Mouse (Mus musculus): ENCODE data around the gene Glyr1.
A peak's percentile ranks its signal among the peaks of the same experiment; 100 is the strongest.

Glyr1 gene

GRCm38 (mm10) chr16:5049774-5050234 lies at the start of gene Glyr1, which contains the start of gene Ubn1:
Glyr1 (minus strand) TSS chr16:5049863.
Ubn1 (plus strand) TSS chr16:5050057.
- DNase-seq = peak; percentile 99 to 100

DNA sequence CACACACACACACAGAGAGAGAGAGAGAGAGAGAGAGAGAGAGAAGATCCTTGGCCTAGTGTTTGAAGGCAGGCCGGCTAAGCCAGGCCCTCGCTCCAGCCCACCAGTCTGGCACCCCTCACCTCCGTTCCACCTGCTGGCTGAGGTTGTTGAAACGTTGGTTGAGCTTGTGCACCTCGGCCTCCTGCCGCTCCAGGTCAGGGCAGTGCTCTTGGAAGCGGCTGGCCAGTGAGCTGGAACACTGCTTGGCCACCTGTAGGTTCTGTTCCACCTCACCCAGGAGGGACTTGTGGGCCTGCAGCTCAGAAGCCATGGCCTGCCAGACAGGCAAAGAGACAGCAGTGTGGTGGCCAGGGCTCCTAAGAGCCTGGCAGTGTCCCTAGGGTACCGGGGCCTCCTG lies 46.8 kb upstream of the Glyr1 start:
- DNase-seq = no peak

DNA sequence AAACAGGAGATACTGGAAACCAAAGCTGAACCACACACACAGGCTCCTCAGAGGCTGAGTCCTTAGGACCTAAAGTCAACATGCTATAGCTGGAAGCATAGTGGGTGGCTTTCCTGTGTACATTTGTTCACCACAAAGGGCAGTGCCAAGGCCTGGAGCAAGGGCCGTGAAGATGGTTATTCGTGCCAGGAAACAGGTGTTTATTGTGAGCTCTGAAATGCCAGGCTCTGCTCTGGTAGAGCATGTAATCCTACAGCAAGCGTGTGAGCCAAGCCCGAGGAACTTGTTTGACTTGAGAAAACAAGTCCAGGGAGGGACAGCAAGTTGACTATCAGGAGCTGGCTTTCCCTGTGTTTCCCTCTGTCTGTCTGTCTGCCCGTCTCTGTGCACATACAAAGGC lies 43.6 kb upstream of the Glyr1 start:
- peak in 1 of 2 experiments; percentile 12 for DNase-seq

GRCm38 (mm10) chr16:5089021-5089420 lies 39.4 kb upstream of the Glyr1 start:
- no peak for DNase-seq

DNA sequence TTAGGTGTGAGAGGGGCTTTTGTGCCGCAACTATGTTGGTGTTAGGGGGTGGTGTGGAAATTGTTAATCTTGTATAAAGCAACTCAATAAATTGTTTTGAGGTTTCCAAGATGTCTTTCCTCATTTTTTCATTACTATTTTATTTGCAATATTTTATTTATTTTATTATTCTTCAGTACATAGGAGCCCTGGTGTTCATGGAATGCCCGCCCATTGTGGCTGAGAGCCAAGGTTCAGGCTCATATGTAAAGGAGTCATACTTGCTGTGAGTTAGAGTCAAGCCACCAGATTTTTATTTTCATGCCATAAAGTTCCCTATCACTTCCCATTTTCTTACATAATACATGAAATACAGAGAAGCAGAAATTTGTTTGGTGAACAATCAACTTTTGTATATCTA lies 36.5 kb upstream of the Glyr1 start:
- no peak for DNase-seq

GRCm38 (mm10) chr16:5085196-5085595 lies 35.5 kb upstream of the Glyr1 start:
- no peak for DNase-seq

DNA sequence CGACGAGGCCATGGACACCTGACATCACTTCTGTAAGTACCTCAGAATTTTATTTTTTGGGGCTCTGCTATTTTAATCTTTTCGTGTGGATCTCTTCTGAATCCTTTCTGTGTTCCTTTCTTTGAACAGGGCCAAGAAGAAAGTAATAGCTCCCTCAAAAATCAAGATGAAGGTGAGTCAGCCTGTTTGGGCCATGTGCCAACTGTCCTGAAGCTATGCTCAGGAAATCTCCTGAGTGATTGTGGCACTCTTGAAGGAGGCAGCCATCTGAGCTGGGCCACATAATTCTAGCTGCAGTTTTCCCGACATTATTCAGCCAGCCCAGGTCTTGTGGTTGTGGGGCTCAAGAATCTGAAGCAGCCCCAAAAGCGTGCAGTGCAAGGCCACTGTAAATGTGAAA lies 24.7 kb upstream of the Glyr1 start:
- DNase-seq = no peak

- DNase-seq = no peak
Observed at GRCm38 (mm10) chr16:5071974-5072373, 22.3 kb upstream of the Glyr1 start.

- peak in 1 of 2 experiments; percentile 27 for DNase-seq
Observed at GRCm38 (mm10) chr16:5070321-5070720, 20.7 kb upstream of the Glyr1 start.

DNA sequence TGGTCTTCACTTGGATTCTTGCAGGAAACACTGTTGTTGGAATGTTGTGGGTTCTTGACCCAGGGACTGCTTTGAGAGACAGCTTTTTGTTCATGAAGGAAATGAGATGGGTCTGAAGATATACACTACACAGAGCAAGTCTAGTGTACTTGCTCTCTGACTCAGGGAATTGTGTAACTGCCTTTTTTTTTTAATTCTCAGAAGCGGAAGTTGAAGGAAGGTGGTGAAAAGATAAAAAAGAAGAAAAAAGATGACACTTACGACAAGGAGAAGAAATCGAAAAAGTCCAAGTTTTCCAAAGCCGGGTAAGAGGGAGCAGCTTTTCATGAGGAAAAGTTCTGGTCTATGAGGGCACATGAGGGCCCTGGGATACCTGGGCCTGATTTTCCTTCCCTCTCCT lies 13.8 kb upstream of the Glyr1 start:
- DNase-seq = no peak

DNA sequence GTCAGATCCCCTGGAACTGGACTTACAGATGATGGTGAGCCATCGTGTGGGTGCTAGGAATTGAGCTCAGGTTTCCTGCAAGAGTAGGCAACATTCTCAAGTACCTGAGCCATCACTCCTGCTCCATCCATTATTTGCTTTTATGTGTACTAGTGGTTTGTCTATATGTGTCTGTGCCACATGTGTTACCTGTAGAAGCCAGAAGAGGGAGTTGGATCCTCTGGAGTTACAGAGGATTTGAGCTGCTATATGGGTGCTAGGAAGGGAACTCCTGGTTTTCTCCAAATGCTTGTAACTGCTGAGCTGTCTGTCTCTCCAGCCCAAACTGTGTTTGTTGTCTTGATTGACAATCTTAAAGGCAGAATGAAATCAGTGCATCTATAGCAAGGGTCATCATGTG lies 8.5 kb upstream of the Glyr1 start:
- no peak for DNase-seq

GRCm38 (mm10) chr16:5050251-5051110 lies 818 bp upstream of the Glyr1 start:
- peak; percentile 87 to 91 for DNase-seq

DNA sequence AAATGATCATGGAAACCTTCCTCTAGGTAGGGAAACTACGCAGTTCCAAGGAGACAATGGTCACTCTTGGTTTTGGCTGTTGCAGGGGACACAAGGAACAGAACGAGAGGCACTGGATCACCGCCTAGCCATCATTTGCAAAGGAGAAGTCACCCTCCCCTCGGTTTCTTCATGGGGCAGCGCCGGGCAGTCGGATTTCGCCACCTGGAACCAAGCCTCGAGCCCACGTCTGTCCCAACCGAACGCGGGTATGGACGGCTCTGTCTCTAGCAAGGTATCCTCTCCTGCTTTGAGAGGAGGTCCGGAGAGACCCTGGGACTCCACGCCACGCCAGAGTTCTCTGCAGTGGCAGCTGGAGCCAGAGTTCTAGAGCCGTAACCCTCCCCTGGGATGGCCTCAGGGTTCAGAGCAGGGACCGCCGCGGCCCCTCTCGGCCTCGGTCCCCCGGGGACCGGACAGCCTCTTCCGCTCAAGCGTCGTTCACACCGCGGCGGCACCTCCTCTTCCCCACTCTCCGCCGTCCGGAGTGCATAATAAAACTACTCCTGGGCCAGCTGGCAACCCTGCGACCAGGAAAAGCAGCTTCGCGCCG lies 385 bp downstream of the Glyr1 start:
- DNase-seq = peak in 1 of 2 experiments; percentile 47

- DNase-seq = no peak
Observed at GRCm38 (mm10) chr16:5045322-5045721, 4.3 kb downstream of the Glyr1 start.

- DNase-seq = peak in 1 of 2 experiments; percentile 11
Observed at GRCm38 (mm10) chr16:5036649-5037234, 12.9 kb downstream of the Glyr1 start.

DNA sequence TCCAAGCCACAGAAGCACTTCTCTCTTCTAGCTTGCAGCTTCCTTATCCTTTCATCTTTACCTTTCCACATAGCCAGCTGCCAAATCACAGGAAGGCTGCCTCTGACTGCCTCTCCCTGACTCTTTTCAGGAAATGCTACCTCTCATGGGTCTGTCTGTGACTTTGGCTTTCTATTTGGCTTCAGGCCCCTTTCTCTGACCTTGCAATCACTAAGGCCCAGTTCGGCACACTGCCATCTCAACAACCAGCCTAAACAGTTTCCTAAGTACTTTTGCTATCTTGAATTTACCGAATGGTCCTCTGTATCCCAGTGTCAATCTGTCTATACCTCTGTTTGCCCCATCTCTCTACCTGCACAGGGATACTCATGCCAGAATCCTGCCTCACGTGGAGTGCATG lies 14.1 kb downstream of the Glyr1 start:
- no peak for DNase-seq

- DNase-seq = peak; percentile 39 to 43
Observed at GRCm38 (mm10) chr16:5029847-5030246, 19.8 kb downstream of the Glyr1 start.

DNA sequence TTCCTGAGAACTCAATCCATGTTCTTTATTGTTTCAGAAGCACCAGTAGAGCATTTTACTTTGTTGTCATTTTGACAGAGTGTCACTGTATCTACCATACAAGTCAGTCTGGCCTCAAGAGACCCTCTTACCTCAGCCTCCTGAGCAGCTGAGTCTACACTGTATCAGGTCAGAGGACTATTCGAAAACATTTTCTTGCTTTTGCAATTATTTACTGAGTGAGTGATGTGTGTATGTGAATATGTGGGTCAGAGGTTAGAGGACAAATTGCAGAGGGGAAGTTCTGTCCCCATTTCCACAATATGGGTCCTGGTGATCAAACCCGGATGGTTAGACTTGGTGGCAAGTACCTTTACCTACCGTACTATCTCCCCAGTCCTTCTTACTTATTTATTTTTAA lies 25.6 kb downstream of the Glyr1 start:
- DNase-seq = no peak

GRCm38 (mm10) chr16:5014578-5014977 lies 35.1 kb downstream of the Glyr1 start:
- DNase-seq = peak; percentile 19 to 59

DNA sequence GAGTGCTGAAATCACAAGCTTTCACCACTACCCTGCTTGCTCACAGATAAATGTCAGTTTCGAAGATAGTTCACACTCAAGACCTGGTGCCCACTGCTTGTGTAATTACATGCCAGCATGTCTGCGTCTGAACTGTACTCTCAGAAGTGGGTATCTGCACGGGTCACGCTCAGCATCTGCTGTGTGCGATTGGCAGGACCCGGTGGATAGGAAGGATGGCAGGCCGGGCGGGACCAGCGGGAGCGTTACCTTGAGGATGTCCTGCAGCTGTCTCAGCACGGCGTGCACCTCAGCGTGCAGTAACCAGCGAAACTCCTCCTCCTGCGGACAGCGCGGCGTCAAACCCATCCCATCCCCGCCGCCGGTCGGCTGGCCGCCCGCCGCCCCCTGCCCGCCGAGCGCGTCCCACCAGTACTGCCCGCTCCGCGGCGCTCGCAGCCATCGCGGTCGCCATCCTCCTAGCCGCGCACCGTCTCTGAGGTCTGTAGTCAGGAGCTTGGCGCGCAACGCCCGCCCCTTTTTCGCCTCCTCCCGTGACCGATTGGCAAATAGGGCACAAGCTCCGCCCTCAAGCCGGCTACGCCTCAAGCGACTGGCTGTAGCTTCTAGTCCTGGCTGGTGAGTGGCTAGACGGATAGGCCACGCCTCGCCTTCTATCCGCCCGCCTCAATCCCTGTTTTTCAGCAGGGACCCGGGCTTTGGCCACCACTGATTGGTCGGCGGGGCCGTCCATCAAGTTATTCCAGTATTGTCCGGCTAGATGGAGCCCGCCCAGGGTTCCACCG lies 36.4 kb downstream of the Glyr1 start, which contains the start of gene Rogdi:
Gene Rogdi, minus strand, starts transcription at position 500 of the 785 bp plus-strand sequence.
- DNase-seq = peak; percentile 98 to 100

DNA sequence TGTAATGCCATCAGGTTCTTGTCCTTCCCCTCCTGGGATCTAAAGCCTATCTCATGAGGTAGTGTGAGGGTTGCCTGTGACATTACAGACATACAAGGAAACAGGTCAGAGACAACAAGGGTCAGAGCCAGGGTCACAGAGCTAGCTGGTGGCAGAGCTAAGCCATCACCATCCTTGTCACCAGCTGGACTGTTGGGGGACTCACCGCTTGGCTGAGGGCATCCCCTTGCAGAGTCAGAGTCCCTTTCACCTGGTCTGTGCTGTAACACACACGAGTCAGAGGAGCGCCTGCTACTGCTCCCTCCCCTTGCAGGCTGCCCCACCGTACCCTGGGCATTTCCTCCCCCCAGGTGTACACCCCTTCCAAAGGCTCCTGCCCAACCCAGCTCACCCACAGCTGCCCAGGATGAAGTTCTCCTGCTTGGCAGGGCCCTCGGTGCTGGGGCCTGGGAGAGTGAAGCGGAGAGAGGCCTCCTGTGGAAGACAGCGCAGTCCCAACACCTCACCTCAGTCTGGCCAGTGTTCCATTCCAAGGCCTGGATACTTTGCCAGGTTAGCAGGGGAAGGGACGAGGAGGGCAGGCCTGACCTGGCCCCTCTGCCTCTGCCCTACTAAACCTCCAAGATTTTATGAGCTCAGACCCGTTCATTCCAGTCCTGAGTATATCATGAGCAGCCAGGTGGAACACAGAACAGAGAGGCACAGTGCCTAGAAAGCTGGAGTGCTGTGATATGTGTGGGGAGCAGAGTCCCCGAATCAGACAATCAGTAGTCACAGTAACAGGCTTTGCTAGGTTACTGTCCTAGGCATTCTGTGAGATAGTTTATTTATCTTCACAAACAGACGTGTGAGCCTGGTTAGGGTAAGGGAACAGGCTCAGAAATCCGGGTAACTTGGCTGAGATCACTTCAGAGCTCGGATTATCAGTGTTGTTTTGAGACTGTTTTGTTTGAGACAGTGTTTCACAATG lies 37.3 kb downstream of the Glyr1 start:
- no peak for DNase-seq

DNA sequence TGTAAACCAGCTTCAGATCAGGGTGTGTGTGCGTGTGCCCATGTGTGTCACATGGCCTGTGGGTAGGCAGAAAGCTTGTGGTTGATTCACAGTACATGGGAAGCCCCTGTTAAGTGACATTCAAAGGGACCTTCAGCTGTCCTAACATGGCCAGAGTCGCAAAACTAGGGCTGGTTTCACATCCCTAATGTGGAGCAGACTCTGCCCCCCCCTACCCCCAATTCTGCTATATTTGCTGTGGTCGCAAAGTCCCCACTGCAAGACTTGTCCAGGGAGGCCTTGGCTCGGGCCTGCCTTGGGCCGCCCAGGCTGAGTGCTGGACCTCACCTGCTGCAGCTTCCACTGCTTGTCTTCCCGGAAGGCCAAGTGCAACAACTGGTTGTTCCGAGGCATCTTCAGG lies 38.4 kb downstream of the Glyr1 start:
- DNase-seq = no peak

Measured in lung, postnatal 4 days (tissue).